Mouse (Mus musculus) limb, embryonic 15.5 days (tissue): ENCODE measurements at regions not wholly inside any gene's neighbourhood (a gene's known extent, or its start where the extent isn't known, plus 50 kb on each side); places are given as distances from the start of the nearest gene placed in this dataset.

Experiments used
- ATAC-seq: fragments of 200-750 bp; cut with Nextera tagmentation; 2 replicates; pipeline ENCODE4 v1.8.0; 2017; ENCODE audit warnings: low read depth, moderate TSS enrichment; ENCODE audit not compliant: insufficient number of reproducible peaks, low FRiP score, low TSS enrichment
- H3K27ac ChIP-seq: fragments of 300-500 bp; sonication (generic); 2 replicates; pipeline ENCODE4 v1.5.1; 2015; ENCODE audit warnings: moderate library complexity, mild to moderate bottlenecking, inconsistent platforms
- H3K27me3 ChIP-seq: fragments of 300-500 bp; sonication (generic); 2 replicates; pipeline ENCODE4 v1.6.1; 2015; ENCODE audit warnings: inconsistent platforms
- H3K36me3 ChIP-seq: fragments of 300-500 bp; sonication (generic); 2 replicates; pipeline ENCODE4 v1.6.1; 2015; ENCODE audit warnings: inconsistent platforms
- H3K4me1 ChIP-seq: fragments of 300-500 bp; sonication (generic); 2 replicates; pipeline ENCODE4 v1.6.1; 2015; ENCODE audit warnings: inconsistent platforms
- H3K4me2 ChIP-seq: fragments of 300-500 bp; sonication (generic); 2 replicates; pipeline ENCODE4 v1.6.1; 2015; ENCODE audit warnings: mild to moderate bottlenecking, inconsistent platforms
- H3K4me3 ChIP-seq: fragments of 300-500 bp; sonication (generic); 2 replicates; pipeline ENCODE4 v1.5.1; 2015; ENCODE audit warnings: mild to moderate bottlenecking, inconsistent platforms
- H3K9ac ChIP-seq: fragments of 300-500 bp; sonication (generic); 2 replicates; pipeline ENCODE4 v1.6.1; 2015; ENCODE audit warnings: inconsistent platforms
- H3K9me3 ChIP-seq: fragments of 300-500 bp; sonication (generic); 2 replicates; pipeline ENCODE4 v1.6.1; 2016; ENCODE audit warnings: inconsistent platforms
- WGBS: fragments of 180-500 bp; shearing (Covaris S2); methylation state at CpG from one replicate; pipeline ENCODE4 v1.1.7; 2015; 5-methylcytosine and 5-hydroxymethylcytosine counted together

GRCm38 (mm10) chr15:36719241-36719640 is 288.3 kb downstream of the Zfp706 start:
- 48% methylated on average over 2 of the region's 2 CpGs for WGBS
- H3K4me2 ChIP-seq = no peak overlapping the region
- no peaks in the 10 kb centered on the region for H3K9me3 ChIP-seq
- H3K27ac ChIP-seq = no peak overlapping the region
- H3K9ac ChIP-seq = no peak overlapping the region
- H3K36me3 ChIP-seq = no peaks in the 10 kb centered on the region
- H3K27me3 ChIP-seq = no peaks in the 10 kb centered on the region
- H3K4me3 ChIP-seq = no peak overlapping the region
- no peak for ATAC-seq
- peaks cover 9% of the 10 kb centered on the region for H3K4me1 ChIP-seq

- WGBS = 37% methylated on average over 6 of the region's 6 CpGs
Measured at GRCm38 (mm10) chr15:36717835-36718234, 289.7 kb downstream of the Zfp706 start.

GRCm38 (mm10) chr15:36716686-36717038 is 290.9 kb downstream of the Zfp706 start:
- peak overlapping the region; percentile 37; the same call in 1 of the 2 replicates for H3K4me3 ChIP-seq
- H3K9ac ChIP-seq = no peak overlapping the region
- peaks cover 6% of the 10 kb centered on the region for H3K4me1 ChIP-seq
- H3K9me3 ChIP-seq = no peaks in the 10 kb centered on the region
- no peak for ATAC-seq
- no peaks in the 10 kb centered on the region for H3K27me3 ChIP-seq
- peak overlapping the region; percentile 38; the same call in 1 of the 2 replicates for H3K4me2 ChIP-seq
- no peaks in the 10 kb centered on the region for H3K36me3 ChIP-seq
- H3K27ac ChIP-seq = no peak overlapping the region

More at GRCm38 (mm10) chr15:36717835-36718234, 289.7 kb downstream of the Zfp706 start:
- Histone ChIP-seq H3K4me3 (no peak overlapping the region), H3K27ac (no peak overlapping the region), H3K9ac (no peak overlapping the region), H3K9me3 (no peaks in the 10 kb centered on the region), H3K36me3 (no peaks in the 10 kb centered on the region), H3K27me3 (no peaks in the 10 kb centered on the region), H3K4me1 (peaks cover 9% of the 10 kb centered on the region), H3K4me2 (no peak overlapping the region)
- no peak for ATAC-seq

- Histone ChIP-seq H3K9me3 (no peaks in the 10 kb centered on the region), H3K27ac (no peak overlapping the region), H3K9ac (no peak overlapping the region; the same call in 1 of the 2 replicates), H3K4me2 (peak overlapping the region; percentile 38), H3K27me3 (no peaks in the 10 kb centered on the region), H3K4me3 (peak overlapping the region; percentile 37), H3K36me3 (no peaks in the 10 kb centered on the region), H3K4me1 (peaks cover 6% of the 10 kb centered on the region)
- 10% methylated on average over 26 of the region's 26 CpGs for WGBS
- peak; percentile 78 for ATAC-seq
Measured at GRCm38 (mm10) chr15:36715745-36716685, 291.6 kb downstream of the Zfp706 start.

GRCm38 (mm10) chr15:36715159-36715558 is 292.4 kb downstream of the Zfp706 start:
- ATAC-seq = no peak
- Histone ChIP-seq H3K9me3 (no peaks in the 10 kb centered on the region), H3K4me2 (no peak overlapping the region), H3K27ac (no peak overlapping the region), H3K9ac (no peak overlapping the region), H3K27me3 (no peaks in the 10 kb centered on the region), H3K4me3 (no peak overlapping the region), H3K4me1 (peaks cover 6% of the 10 kb centered on the region), H3K36me3 (no peaks in the 10 kb centered on the region)
- 92% methylated on average over 6 of the region's 6 CpGs for WGBS

GRCm38 (mm10) chr15:36709788-36710187 is 297.8 kb downstream of the Zfp706 start:
- Histone ChIP-seq H3K36me3 (no peaks in the 10 kb centered on the region), H3K4me2 (no peak overlapping the region), H3K4me3 (no peak overlapping the region), H3K9ac (no peak overlapping the region), H3K9me3 (no peaks in the 10 kb centered on the region), H3K4me1 (no peaks in the 10 kb centered on the region), H3K27me3 (no peaks in the 10 kb centered on the region), H3K27ac (no peak overlapping the region)
- ATAC-seq = no peak
- 52% methylated on average over 3 of the region's 3 CpGs for WGBS

GRCm38 (mm10) chr15:36708471-36708870 is 299.1 kb downstream of the Zfp706 start:
- Histone ChIP-seq H3K27ac (no peak overlapping the region), H3K9ac (no peak overlapping the region), H3K4me2 (no peak overlapping the region), H3K4me1 (no peaks in the 10 kb centered on the region), H3K36me3 (no peaks in the 10 kb centered on the region), H3K4me3 (no peak overlapping the region), H3K27me3 (no peaks in the 10 kb centered on the region), H3K9me3 (no peaks in the 10 kb centered on the region)
- 18% methylated on average over 3 of the region's 3 CpGs for WGBS
- no peak for ATAC-seq

- Histone ChIP-seq H3K4me1 (0 out of 2 replicates have a peak, but pooled peaks cover 3% of the 10 kb centered on the region), H3K27ac (no peak overlapping the region), H3K27me3 (no peaks in the 10 kb centered on the region), H3K9ac (no peak overlapping the region), H3K4me2 (no peak overlapping the region), H3K4me3 (no peak overlapping the region), H3K36me3 (no peaks in the 10 kb centered on the region), H3K9me3 (no peaks in the 10 kb centered on the region)
- 25% methylated on average over 4 of the region's 4 CpGs for WGBS
- no peak for ATAC-seq
Measured at GRCm38 (mm10) chr15:36705990-36706389, 301.6 kb downstream of the Zfp706 start.

GRCm38 (mm10) chr15:36705391-36705790 is 302.2 kb downstream of the Zfp706 start:
- ATAC-seq = no peak

GRCm38 (mm10) chr15:36701846-36702245 is 305.7 kb downstream of the Zfp706 start:
- Histone ChIP-seq H3K27me3 (no peaks in the 10 kb centered on the region), H3K9me3 (no peaks in the 10 kb centered on the region), H3K9ac (no peak overlapping the region), H3K4me3 (no peak overlapping the region), H3K4me1 (0 out of 2 replicates have a peak, but pooled peaks cover 3% of the 10 kb centered on the region), H3K27ac (no peak overlapping the region), H3K36me3 (no peaks in the 10 kb centered on the region), H3K4me2 (no peak overlapping the region)
- WGBS = 31% methylated on average over 8 of the region's 8 CpGs
- ATAC-seq = no peak

More at GRCm38 (mm10) chr15:36705391-36705790, 302.2 kb downstream of the Zfp706 start:
- Histone ChIP-seq H3K36me3 (no peaks in the 10 kb centered on the region), H3K4me3 (no peak overlapping the region), H3K4me2 (no peak overlapping the region), H3K9me3 (no peaks in the 10 kb centered on the region), H3K4me1 (0 out of 2 replicates have a peak, but pooled peaks cover 3% of the 10 kb centered on the region), H3K9ac (no peak overlapping the region), H3K27me3 (no peaks in the 10 kb centered on the region), H3K27ac (no peak overlapping the region)
- WGBS = 31% methylated on average over 2 of the region's 2 CpGs

- Histone ChIP-seq H3K36me3 (no peaks in the 10 kb centered on the region), H3K27me3 (no peaks in the 10 kb centered on the region), H3K9me3 (no peaks in the 10 kb centered on the region), H3K4me3 (no peak overlapping the region), H3K27ac (no peak overlapping the region), H3K4me1 (peaks cover 7% of the 10 kb centered on the region; the same call in 1 of the 2 replicates), H3K4me2 (no peak overlapping the region), H3K9ac (no peak overlapping the region)
- no peak for ATAC-seq
- WGBS = 71% methylated on average over 5 of the region's 5 CpGs
Measured at GRCm38 (mm10) chr15:36700196-36700595, 307.4 kb downstream of the Zfp706 start.
